Mouse (Mus musculus) intestine, embryonic 16.5 days (tissue): ENCODE data around the gene Akap2. TPM values are rescaled to one million over a fixed set of nuclear protein-coding genes. Genes with fewer than 3 reads are reported as not detected.
A peak's percentile ranks its signal among the peaks of the same experiment; 100 is the strongest.

Experiments
- ATAC-seq: fragments of 200-750 bp; cut with Nextera tagmentation; 2 replicates; pipeline ENCODE4 v1.8.0; 2017; ENCODE audit warnings: moderate TSS enrichment, moderate library complexity
- H3K27ac ChIP-seq: fragments of 300-500 bp; sonication (generic); 2 replicates; pipeline ENCODE4 v1.5.1; 2014; ENCODE audit warnings: mild to moderate bottlenecking, low read length
- H3K27me3 ChIP-seq: fragments of 300-500 bp; sonication (generic); replicated peaks from 2 replicates; pipeline ENCODE4 v1.6.1; 2014; ENCODE audit warnings: low read length, control low read depth, mixed read lengths; ENCODE audit not compliant: control insufficient read depth, insufficient read depth
- H3K36me3 ChIP-seq: fragments of 300-500 bp; sonication (generic); 2 replicates; pipeline ENCODE4 v1.6.1; 2014; ENCODE audit warnings: low read length, control low read depth; ENCODE audit not compliant: control insufficient read depth, insufficient read depth
- H3K4me1 ChIP-seq: fragments of 300-500 bp; sonication (generic); 2 replicates; pipeline ENCODE4 v1.6.1; 2014; ENCODE audit warnings: low read length, control low read depth, mixed read lengths; ENCODE audit not compliant: control insufficient read depth, insufficient read depth
- H3K4me2 ChIP-seq: fragments of 300-500 bp; sonication (generic); 2 replicates; pipeline ENCODE4 v1.6.1; 2014; ENCODE audit warnings: low read depth, low read length, control low read depth
- H3K4me3 ChIP-seq: fragments of 300-500 bp; sonication (generic); 2 replicates; pipeline ENCODE4 v1.5.1; 2014; ENCODE audit warnings: mild to moderate bottlenecking, low read length
- H3K9ac ChIP-seq: fragments of 300-500 bp; sonication (generic); 2 replicates; pipeline ENCODE4 v1.6.1; 2014; ENCODE audit warnings: low read depth, low read length
- H3K9me3 ChIP-seq: fragments of 300-500 bp; sonication (generic); 2 replicates; pipeline ENCODE4 v1.6.1; 2016; ENCODE audit warnings: low read length, control low read depth; ENCODE audit not compliant: control insufficient read depth
- WGBS: fragments of 180-500 bp; shearing (Covaris S2); extraction: QIAGEN DNeasy Blood & Tissue Kit; methylation state at CpG from one replicate; pipeline ENCODE4 v1.1.7; 2014; 5-methylcytosine and 5-hydroxymethylcytosine counted together
- polyA plus RNA-seq: library from polyadenylated mRNA; unstranded; fragments of >200 nt; fragmentation: Nextera tagmentation; extraction: Ambion mirVana; gene quantifications from 2 replicates; pipeline ENCODE4 v1.2.1, GENCODE M21; 2015

Gene Akap2
- polyA plus RNA-seq, 1 experiment from 2014 or later, result 20.3 TPM

DNA sequence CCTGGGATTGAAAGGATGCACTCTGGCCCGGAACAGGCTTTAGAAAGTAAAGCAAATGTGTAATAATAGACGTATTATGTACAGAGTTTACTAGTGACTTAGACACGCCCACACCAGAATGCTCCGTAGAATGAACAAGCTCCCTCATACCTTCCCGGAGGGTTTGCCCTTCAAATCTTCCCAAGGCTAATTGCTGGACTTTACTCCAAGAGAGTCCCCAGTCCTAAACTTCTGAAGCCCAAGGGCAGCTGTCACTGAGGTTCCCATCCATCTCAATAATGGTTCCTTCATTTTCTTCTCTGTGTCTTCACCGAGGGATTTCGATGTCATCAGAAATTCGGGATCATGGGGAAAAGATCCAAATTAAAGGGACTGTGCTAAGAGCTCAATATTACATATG lies 172.3 kb downstream of the Akap2 start:
- 81% methylated on average over 8 of the region's 8 CpGs for WGBS
- no peaks in the 10 kb centered on the region for H3K36me3 ChIP-seq
- no peaks in the 10 kb centered on the region for H3K27me3 ChIP-seq
- peaks cover 5% of the 10 kb centered on the region; the same call in 1 of the 2 replicates for H3K4me1 ChIP-seq
- H3K27ac ChIP-seq, result no peak overlapping the region
- H3K4me3 ChIP-seq, result no peak overlapping the region
- no peaks in the 10 kb centered on the region for H3K9me3 ChIP-seq
- H3K9ac ChIP-seq, result no peak overlapping the region
- no peak overlapping the region for H3K4me2 ChIP-seq
- no peak for ATAC-seq

GRCm38 (mm10) chr4:57892001-57892586 lies 174.6 kb downstream of the Akap2 start:
- H3K36me3 ChIP-seq, result no peaks in the 10 kb centered on the region
- no peak overlapping the region for H3K9ac ChIP-seq
- H3K9me3 ChIP-seq, result no peaks in the 10 kb centered on the region
- no peak overlapping the region for H3K4me2 ChIP-seq
- H3K27me3 ChIP-seq, result no peaks in the 10 kb centered on the region
- 79% methylated on average over 10 of the region's 10 CpGs for WGBS
- H3K27ac ChIP-seq, result no peak overlapping the region
- ATAC-seq, result no peak
- no peak overlapping the region for H3K4me3 ChIP-seq
- H3K4me1 ChIP-seq, result peaks cover 9% of the 10 kb centered on the region

GRCm38 (mm10) chr4:57895140-57895539 lies 177.7 kb downstream of the Akap2 start:
- H3K36me3 ChIP-seq, result no peaks in the 10 kb centered on the region
- ATAC-seq, result no peak

GRCm38 (mm10) chr4:57895902-57896301 lies 178.4 kb downstream of the Akap2 start:
- H3K27me3 ChIP-seq, result no peaks in the 10 kb centered on the region
- no peaks in the 10 kb centered on the region for H3K36me3 ChIP-seq
- peaks cover 9% of the 10 kb centered on the region for H3K4me1 ChIP-seq
- H3K4me3 ChIP-seq, result no peak overlapping the region
- no peaks in the 10 kb centered on the region for H3K9me3 ChIP-seq
- H3K27ac ChIP-seq, result no peak overlapping the region
- 44% methylated on average over 6 of the region's 6 CpGs for WGBS
- H3K9ac ChIP-seq, result no peak overlapping the region
- ATAC-seq, result no peak
- H3K4me2 ChIP-seq, result no peak overlapping the region

More at GRCm38 (mm10) chr4:57895140-57895539, 177.7 kb downstream of the Akap2 start:
- Histone ChIP-seq H3K27me3 (no peaks in the 10 kb centered on the region), H3K9ac (no peak overlapping the region), H3K9me3 (no peaks in the 10 kb centered on the region), H3K4me2 (no peak overlapping the region), H3K4me3 (no peak overlapping the region), H3K4me1 (peaks cover 9% of the 10 kb centered on the region), H3K27ac (peak overlapping the region; percentile 14; the same call in 1 of the 2 replicates)
- WGBS, result 35% methylated on average over 5 of the region's 5 CpGs

DNA sequence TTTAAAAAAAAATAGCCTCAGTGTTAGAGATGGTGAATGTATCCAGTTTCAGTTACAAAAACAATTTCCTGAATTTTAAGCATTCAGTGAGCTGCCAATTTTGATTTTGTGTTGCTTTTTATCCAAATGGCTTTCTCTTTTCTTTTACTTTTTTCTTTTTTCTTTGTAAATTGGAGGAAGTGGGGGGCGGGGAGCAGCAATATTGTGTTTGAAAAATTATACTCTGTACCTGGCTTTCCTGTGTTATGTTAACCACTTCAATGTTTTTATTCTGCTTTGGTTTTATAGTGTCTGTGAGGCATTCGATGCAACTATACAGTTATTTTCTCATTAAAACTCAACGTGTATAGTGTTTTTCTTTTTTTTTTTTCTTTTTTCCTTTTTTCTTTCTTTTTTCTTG lies 179.2 kb downstream of the Akap2 start:
- no peak overlapping the region for H3K4me3 ChIP-seq
- H3K36me3 ChIP-seq, result no peaks in the 10 kb centered on the region
- no peaks in the 10 kb centered on the region for H3K9me3 ChIP-seq
- no peak for ATAC-seq
- H3K4me2 ChIP-seq, result no peak overlapping the region
- no peak overlapping the region for H3K27ac ChIP-seq
- 74% methylated on average over 3 of the region's 3 CpGs for WGBS
- H3K4me1 ChIP-seq, result peaks cover 9% of the 10 kb centered on the region
- H3K27me3 ChIP-seq, result no peaks in the 10 kb centered on the region
- H3K9ac ChIP-seq, result no peak overlapping the region

DNA sequence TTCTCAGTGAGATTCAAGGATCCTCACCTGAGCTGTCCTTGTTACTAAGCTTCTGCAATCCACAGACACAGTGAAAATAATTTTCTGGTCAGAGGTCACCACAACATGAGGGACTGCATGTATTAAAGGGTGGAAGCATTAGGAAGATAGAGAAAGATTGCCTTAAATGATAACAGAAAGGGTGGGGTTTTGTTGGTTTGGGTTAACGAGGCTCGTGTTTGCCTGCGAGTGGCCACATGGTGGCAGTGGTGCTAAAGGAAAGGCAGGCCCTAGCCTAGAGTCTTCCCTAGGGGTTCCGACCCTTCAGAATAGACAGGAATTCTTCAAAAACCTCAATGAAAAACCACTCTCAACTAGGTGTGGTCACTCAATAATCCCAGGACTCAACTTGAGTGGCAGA lies 183.8 kb downstream of the Akap2 start:
- H3K4me3 ChIP-seq, result no peak overlapping the region
- H3K4me1 ChIP-seq, result peaks cover 4% of the 10 kb centered on the region; the same call in 1 of the 2 replicates
- no peak overlapping the region for H3K27ac ChIP-seq
- no peak overlapping the region for H3K4me2 ChIP-seq
- no peaks in the 10 kb centered on the region for H3K27me3 ChIP-seq
- 0 out of 2 replicates have a peak, but pooled peaks have one; percentile 29 for ATAC-seq
- H3K9me3 ChIP-seq, result no peaks in the 10 kb centered on the region
- 10% methylated on average over 4 of the region's 4 CpGs for WGBS
- H3K9ac ChIP-seq, result no peak overlapping the region
- H3K36me3 ChIP-seq, result no peaks in the 10 kb centered on the region

DNA sequence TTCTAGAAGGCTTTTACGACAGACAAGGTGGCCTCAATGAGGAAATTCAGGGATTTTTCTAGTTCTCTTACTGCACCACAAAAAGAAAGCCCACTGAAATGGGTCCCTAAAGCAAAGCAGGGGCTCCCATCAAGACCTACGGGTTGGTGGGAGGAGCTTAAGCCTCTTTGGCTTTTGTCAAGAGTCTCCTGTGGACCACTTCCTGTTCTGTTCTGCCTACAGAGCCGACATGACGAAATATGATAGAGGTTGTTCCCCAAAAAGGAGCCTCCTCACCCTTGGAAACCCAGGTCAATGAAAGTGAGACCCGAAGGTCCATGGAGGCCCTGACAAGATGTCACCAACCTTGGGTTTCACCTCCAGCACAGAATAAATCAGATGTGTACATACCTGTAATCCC lies 185.2 kb downstream of the Akap2 start:
- H3K36me3 ChIP-seq, result no peaks in the 10 kb centered on the region
- ATAC-seq, result no peak
- H3K4me3 ChIP-seq, result no peak overlapping the region
- 77% methylated on average over 5 of the region's 5 CpGs for WGBS
- H3K4me2 ChIP-seq, result no peak overlapping the region
- no peaks in the 10 kb centered on the region for H3K27me3 ChIP-seq
- H3K4me1 ChIP-seq, result 0 out of 2 replicates have a peak, but pooled peaks cover 3% of the 10 kb centered on the region
- H3K9me3 ChIP-seq, result no peaks in the 10 kb centered on the region
- no peak overlapping the region for H3K27ac ChIP-seq
- H3K9ac ChIP-seq, result no peak overlapping the region

DNA sequence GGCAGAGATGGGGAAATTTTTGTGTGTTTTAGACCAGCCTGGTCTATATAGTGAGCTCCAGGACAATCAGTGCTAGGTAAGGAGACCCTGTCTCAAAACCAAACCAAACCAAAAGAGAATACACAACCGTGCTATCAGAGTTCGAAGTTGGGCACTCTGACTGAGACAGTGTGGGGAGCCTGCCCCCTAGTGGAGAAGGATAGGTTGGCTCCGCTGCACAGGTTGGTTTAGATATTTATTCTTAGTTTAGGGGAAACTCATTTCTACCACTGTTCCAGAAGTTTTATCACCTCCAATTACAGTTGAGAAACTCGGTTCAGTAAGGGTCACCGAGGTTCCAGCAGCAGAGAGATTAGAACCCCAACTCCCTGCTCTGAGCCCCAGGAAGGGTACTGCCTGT lies 186.8 kb downstream of the Akap2 start:
- Histone ChIP-seq H3K27me3 (no peaks in the 10 kb centered on the region), H3K9ac (no peak overlapping the region), H3K4me3 (no peak overlapping the region; the same call in 1 of the 2 replicates), H3K4me2 (peak overlapping the region; percentile 35), H3K36me3 (no peaks in the 10 kb centered on the region), H3K9me3 (no peaks in the 10 kb centered on the region), H3K4me1 (0 out of 2 replicates have a peak, but pooled peaks cover 3% of the 10 kb centered on the region), H3K27ac (no peak overlapping the region)
- 5% methylated on average over 5 of the region's 5 CpGs for WGBS
- peak; percentile 45 for ATAC-seq

DNA sequence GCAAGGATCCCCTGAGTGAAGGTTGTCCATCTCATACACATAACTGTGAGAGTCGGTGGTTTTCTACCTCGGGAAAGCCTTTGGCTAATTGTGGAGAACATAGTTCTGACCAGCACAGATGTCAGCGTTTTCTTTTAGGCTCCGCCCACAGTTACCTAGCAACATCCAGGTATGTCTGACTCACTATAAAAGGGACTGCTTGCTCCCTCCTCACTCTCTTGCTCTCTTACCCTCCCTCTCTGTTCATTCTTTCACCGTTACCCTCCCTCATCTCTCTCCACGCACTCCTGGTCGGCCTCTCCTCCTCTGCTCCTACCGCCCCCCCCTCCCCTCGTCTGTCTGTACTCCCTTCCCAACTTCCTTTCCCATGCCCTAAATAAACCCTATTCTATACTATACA lies 187.2 kb downstream of the Akap2 start:
- Histone ChIP-seq H3K36me3 (no peaks in the 10 kb centered on the region), H3K4me1 (0 out of 2 replicates have a peak, but pooled peaks cover 3% of the 10 kb centered on the region), H3K9me3 (no peaks in the 10 kb centered on the region), H3K4me3 (no peak overlapping the region; the same call in 1 of the 2 replicates), H3K27ac (no peak overlapping the region), H3K9ac (no peak overlapping the region), H3K4me2 (peak overlapping the region; percentile 35), H3K27me3 (no peaks in the 10 kb centered on the region)
- peak; percentile 69 for ATAC-seq
- 21% methylated on average over 9 of the region's 9 CpGs for WGBS

GRCm38 (mm10) chr4:57906708-57907107 lies 189.3 kb downstream of the Akap2 start:
- H3K9ac ChIP-seq, result no peak overlapping the region
- no peak overlapping the region for H3K4me3 ChIP-seq
- H3K4me2 ChIP-seq, result no peak overlapping the region
- no peaks in the 10 kb centered on the region for H3K36me3 ChIP-seq
- H3K9me3 ChIP-seq, result no peaks in the 10 kb centered on the region
- H3K4me1 ChIP-seq, result 0 out of 2 replicates have a peak, but pooled peaks cover 3% of the 10 kb centered on the region
- no peak overlapping the region for H3K27ac ChIP-seq
- no peak for ATAC-seq
- WGBS, result 42% methylated on average over 2 of the region's 2 CpGs
- no peaks in the 10 kb centered on the region for H3K27me3 ChIP-seq
